21 mouse cellular contexts compared by ENCODE assay signal in genomic region chr3:146211141-146211747, GRCm38 (mm10).
"Had no signal": no experiment of that assay in that cellular context is flagged by ENCODE, and none has a peak within 500 bp of the region (broad histone marks: within the 10 kb centered on the region; RNA-seq: fewer than 3 reads in every experiment).

No protein-coding gene starts in this region.

- H3K4me2 ChIP-seq: heart, embryonic 12.5 days; hindbrain, embryonic 13.5 days; hindbrain, embryonic 15.5 days; limb, embryonic 13.5 days; limb, embryonic 15.5 days; liver, embryonic 12.5 days had no signal

- H3K27ac ChIP-seq: heart, embryonic 10.5 days; hindbrain, embryonic 10.5 days; hindbrain, embryonic 13.5 days; hindbrain, embryonic 15.5 days; hindbrain, postnatal 0 days; kidney, postnatal 0 days; limb, embryonic 13.5 days; limb, embryonic 15.5 days; liver, embryonic 12.5 days; liver, embryonic 14.5 days had no signal

- DNase-seq: gastrocnemius, postnatal 14 days; gastrocnemius, postnatal 36 days; heart, adult 18-20 months; heart, postnatal 10 days; heart, postnatal 4 days; kidney, adult 18-20 months; layer of hippocampus, adult 9-11 months; layer of hippocampus, postnatal 36 days; left cerebral cortex, postnatal 4 days had no signal

- H3K9ac ChIP-seq: heart, embryonic 12.5 days; hindbrain, embryonic 13.5 days; hindbrain, embryonic 15.5 days; limb, embryonic 13.5 days; limb, embryonic 15.5 days; liver, embryonic 12.5 days; liver, embryonic 14.5 days had no signal

- ATAC-seq: hindbrain, postnatal 0 days; intestine, embryonic 16.5 days; liver, embryonic 12.5 days had no signal

- H3K9me3 ChIP-seq: heart, embryonic 10.5 days; heart, embryonic 12.5 days; hindbrain, embryonic 10.5 days; hindbrain, embryonic 13.5 days; hindbrain, embryonic 15.5 days; limb, embryonic 13.5 days; limb, embryonic 15.5 days; liver, embryonic 12.5 days had no signal

- H3K4me3 ChIP-seq: heart, embryonic 10.5 days; heart, embryonic 12.5 days; hindbrain, embryonic 10.5 days; hindbrain, embryonic 13.5 days; hindbrain, embryonic 15.5 days; limb, embryonic 13.5 days; limb, embryonic 15.5 days; liver, embryonic 12.5 days had no signal

- H3K36me3 ChIP-seq: heart, embryonic 10.5 days; heart, embryonic 12.5 days; hindbrain, embryonic 10.5 days; hindbrain, embryonic 13.5 days; hindbrain, embryonic 15.5 days; limb, embryonic 13.5 days; limb, embryonic 15.5 days; liver, embryonic 12.5 days had no signal

- H3K4me1 ChIP-seq: hindbrain, embryonic 10.5 days; hindbrain, embryonic 13.5 days; hindbrain, embryonic 15.5 days; limb, embryonic 13.5 days; limb, embryonic 15.5 days; liver, embryonic 12.5 days had no signal

- H3K27me3 ChIP-seq: heart, embryonic 12.5 days; hindbrain, embryonic 15.5 days; limb, embryonic 15.5 days; liver, embryonic 12.5 days had no signal
